18 mouse cellular contexts compared by ENCODE assay signal in the genomic region with DNA sequence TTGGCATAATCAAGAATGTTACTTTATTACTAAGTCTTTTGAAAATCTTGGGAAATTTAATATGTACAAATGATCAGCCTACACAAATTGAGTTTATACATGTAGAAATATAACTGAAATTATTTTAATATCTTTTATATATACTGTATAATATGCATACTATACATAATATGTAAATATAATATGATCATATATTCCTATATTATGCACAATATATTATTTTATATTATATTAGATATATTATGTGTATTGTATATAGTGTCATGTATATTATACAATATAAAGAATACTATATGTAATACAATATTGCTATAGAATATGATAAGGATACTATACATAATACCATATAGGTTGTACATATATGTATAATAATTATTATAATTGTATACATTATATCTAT.
"Had no signal": no experiment of that assay in that cellular context is flagged by ENCODE, and none has a peak within 500 bp of the region (broad histone marks: within the 10 kb centered on the region; RNA-seq: fewer than 3 reads in every experiment).

No protein-coding gene starts in this region.

- H3K4me1 ChIP-seq: midbrain, embryonic 12.5 days; midbrain, embryonic 15.5 days; neural tube, embryonic 15.5 days had no signal

- H3K27ac ChIP-seq: liver, embryonic 14.5 days; midbrain, embryonic 12.5 days; midbrain, embryonic 15.5 days; neural tube, embryonic 13.5 days; neural tube, embryonic 15.5 days had no signal

- H3K36me3 ChIP-seq: midbrain, embryonic 12.5 days; midbrain, embryonic 15.5 days; neural tube, embryonic 13.5 days; neural tube, embryonic 15.5 days had no signal

- H3K27me3 ChIP-seq: midbrain, embryonic 12.5 days; midbrain, embryonic 15.5 days; neural tube, embryonic 13.5 days; neural tube, embryonic 15.5 days had no signal

- H3K9ac ChIP-seq: liver, embryonic 14.5 days; lung, embryonic 14.5 days; midbrain, embryonic 12.5 days; midbrain, embryonic 15.5 days; neural tube, embryonic 13.5 days; neural tube, embryonic 15.5 days had no signal

- DNase-seq: lung, adult 18-20 months; lung, embryonic 14.5 days; lung, postnatal 10 days; lung, postnatal 4 days; retina, postnatal 1 day; right cerebral cortex, adult 18-20 months; right cerebral cortex, postnatal 25 days; right cerebral cortex, postnatal 4 days; spleen, adult 18-20 months; thymus, adult 18-20 months; thymus, postnatal 14 days; thymus, postnatal 36 days had no signal

- H3K9me3 ChIP-seq: midbrain, embryonic 12.5 days; midbrain, embryonic 15.5 days; neural tube, embryonic 13.5 days; neural tube, embryonic 15.5 days had no signal

- H3K4me2 ChIP-seq: lung, embryonic 14.5 days; midbrain, embryonic 12.5 days; midbrain, embryonic 15.5 days; neural tube, embryonic 13.5 days; neural tube, embryonic 15.5 days had no signal

- ATAC-seq: midbrain, embryonic 15.5 days had no signal

- H3K4me3 ChIP-seq: midbrain, embryonic 12.5 days; midbrain, embryonic 15.5 days; myocyte; neural tube, embryonic 13.5 days; neural tube, embryonic 15.5 days had no signal
